Mouse (Mus musculus) cerebellum, adult 2 months (tissue): ENCODE results near the gene Cpne1. TPM values are rescaled to one million over a fixed set of nuclear protein-coding genes. Genes with fewer than 3 reads are reported as not detected.
A peak's percentile ranks its signal among the peaks of the same experiment; 100 is the strongest.

ENCODE experiments used
- DNase-seq, 2 experiments: peaks; one replicate each; pipeline ENCODE4 v3.0.0; 2021
- H3K27ac ChIP-seq: fragments of 200-500 bp; 2 replicates; pipeline ENCODE4 v1.5.1; 2012; ENCODE audit warnings: low read length, control low read depth, inconsistent platforms; ENCODE audit not compliant: insufficient read depth
- H3K27me3 ChIP-seq: fragments of 200-500 bp; 2 replicates; pipeline ENCODE4 v1.6.1; 2012; ENCODE audit warnings: inconsistent platforms, mild to moderate bottlenecking, low read length, moderate library complexity; ENCODE audit not compliant: control insufficient read depth, insufficient read depth
- H3K4me1 ChIP-seq: fragments of 200-500 bp; 2 replicates; pipeline ENCODE4 v1.6.1; 2011; ENCODE audit warnings: low read length; ENCODE audit not compliant: control insufficient read depth, insufficient read depth
- H3K4me3 ChIP-seq: fragments of 200-500 bp; replicated peaks from 2 replicates; pipeline ENCODE3; 2011; ENCODE audit warnings: mild to moderate bottlenecking, low read depth, low read length, control low read depth; ENCODE audit not compliant: insufficient read depth
- CTCF ChIP-seq: fragments of 200-500 bp; IDR thresholded peaks from 2 replicates; pipeline ENCODE4 v1.5.1; 2011; ENCODE audit warnings: low read depth, mild to moderate bottlenecking, control low read depth, low read length, moderate library complexity, borderline replicate concordance; ENCODE audit not compliant: insufficient read depth
- POLR2A ChIP-seq: fragments of 200-500 bp; IDR thresholded peaks from 2 replicates; pipeline ENCODE4 v1.6.1; 2011; ENCODE audit warnings: low read length, control low read depth, borderline replicate concordance; ENCODE audit not compliant: insufficient read depth
- WGBS: fragments of 180-500 bp; shearing (Covaris S2); methylation state at CpG from one replicate; pipeline ENCODE4 v1.1.7; 2018; 5-methylcytosine and 5-hydroxymethylcytosine counted together
- polyA plus RNA-seq: library from polyadenylated mRNA; depleted of rRNA; stranded (reverse); fragments of >200 nt; gene quantifications from 2 replicates; pipeline ENCODE4 v1.2.3, GENCODE M21; 2012; rRNA removed

Cpne1 gene
- polyA plus RNA-seq: 50.9 and 54.3 TPM in 2 replicates

DNA sequence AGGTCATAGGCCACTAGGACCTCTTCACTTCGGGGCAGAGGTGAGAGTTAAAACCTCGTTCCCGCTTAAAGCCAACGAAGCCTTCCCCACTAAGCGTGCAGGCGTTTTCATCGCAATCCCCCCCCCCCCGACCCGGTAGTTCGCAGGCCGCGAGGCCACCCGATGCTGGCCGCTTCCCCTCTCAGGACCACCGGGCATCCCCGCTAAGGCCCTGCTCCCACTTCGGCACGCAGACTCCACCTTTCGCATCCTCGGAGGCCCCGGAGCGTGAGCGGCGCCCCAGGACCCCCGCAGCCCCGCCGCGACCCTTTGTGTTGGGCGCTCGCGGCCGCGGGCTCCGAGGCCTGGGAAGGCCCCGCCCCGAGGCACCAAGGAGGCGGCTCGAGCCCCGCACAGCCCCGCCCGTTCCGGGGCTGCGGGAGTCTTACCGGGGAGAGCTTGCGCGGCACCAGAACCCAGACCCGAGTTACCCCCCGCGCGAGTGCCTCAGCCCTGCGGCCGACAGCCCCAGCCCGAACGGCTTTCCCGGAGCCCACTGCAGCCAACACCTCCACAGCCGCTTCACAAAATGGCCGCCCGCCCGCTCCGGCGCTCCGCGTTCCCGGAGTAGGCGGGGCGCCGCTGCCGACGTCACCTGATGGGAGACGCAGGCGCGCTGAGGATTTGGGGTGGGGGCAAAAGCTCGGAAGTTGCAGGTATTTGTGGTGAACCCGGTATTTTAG is at the start of gene Cpne1, which contains the start of gene Rbm12:
Gene Cpne1, minus strand, starts transcription at position 608 of the 722 bp plus-strand sequence.
Gene Rbm12, minus strand, starts transcription at position 621 of the 722 bp plus-strand sequence.
- Histone ChIP-seq H3K27me3 (no peaks in the 10 kb centered on the region), H3K27ac (peak within 1 kb of the TSS; percentile 88), H3K4me1 (no peaks in the 10 kb centered on the region), H3K4me3 (peak within 1 kb of the TSS; percentile 83)
- DNase-seq: peak; percentile 90 to 93
- 1% methylated on average over 74 of the region's 74 CpGs for WGBS
- no peak for TF ChIP-seq CTCF
- TF ChIP-seq POLR2A: peak; percentile 76; the same call in 1 of the 2 replicates

DNA sequence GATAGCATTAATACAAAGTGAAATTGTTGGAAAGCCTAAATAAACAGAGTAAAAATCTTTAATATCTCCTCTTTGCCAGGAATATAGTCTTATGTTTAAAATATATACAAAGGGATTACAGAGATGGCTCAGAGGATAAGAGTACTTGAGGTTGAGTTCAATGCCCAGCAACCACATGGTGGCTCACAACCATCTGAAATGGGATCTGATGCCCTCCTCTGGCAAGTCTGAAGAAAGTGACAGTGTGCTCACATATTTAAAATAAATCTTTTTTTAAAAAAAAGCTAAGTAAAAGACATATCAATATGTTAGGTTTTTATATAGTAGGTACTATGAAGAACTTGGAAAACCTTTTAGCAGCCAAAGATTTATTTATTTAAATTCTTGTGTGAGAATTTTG is 39.8 kb upstream of the Cpne1 start:
- peak in 1 of 2 experiments; percentile 14 for DNase-seq
- H3K27ac ChIP-seq: no peak overlapping the region
- no peaks in the 10 kb centered on the region for H3K4me1 ChIP-seq
- no peak overlapping the region for H3K4me3 ChIP-seq
- H3K27me3 ChIP-seq: no peaks in the 10 kb centered on the region
- TF ChIP-seq POLR2A (no peak), CTCF (peak; percentile 19; the same call in 1 of the 2 replicates)

DNA sequence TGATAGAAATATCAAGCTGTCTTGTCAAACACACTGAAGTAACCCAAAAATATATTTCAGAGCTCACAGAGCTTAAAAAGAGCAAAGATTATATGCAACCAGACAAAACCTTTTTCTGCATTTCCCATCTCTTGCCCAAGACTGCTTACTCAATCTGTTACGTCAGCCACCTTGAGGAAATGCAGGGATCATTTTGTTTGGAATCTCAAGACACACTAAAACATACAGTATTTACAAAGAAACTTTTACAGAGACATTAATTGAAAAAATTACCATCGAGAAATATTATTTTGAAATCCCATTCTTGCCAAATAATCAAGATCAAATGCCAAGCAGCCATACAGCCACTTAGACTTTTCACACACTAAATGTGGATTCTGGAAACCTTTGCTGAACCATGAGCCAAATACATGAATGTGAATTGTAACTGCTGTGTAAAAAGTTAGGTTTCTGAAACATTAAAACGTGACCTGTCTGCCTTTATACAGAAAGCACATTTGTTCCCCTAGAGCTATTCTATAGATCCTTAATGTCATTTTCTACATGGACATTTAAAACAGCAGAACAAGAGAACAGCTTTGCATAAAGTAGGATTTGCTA is 35.7 kb upstream of the Cpne1 start:
- DNase-seq: no peak
- no peaks in the 10 kb centered on the region for H3K4me1 ChIP-seq
- no peaks in the 10 kb centered on the region for H3K27me3 ChIP-seq
- H3K4me3 ChIP-seq: no peak overlapping the region
- no peak for TF ChIP-seq CTCF
- WGBS: 77% methylated on average over 3 of the region's 3 CpGs
- no peak overlapping the region for H3K27ac ChIP-seq

DNA sequence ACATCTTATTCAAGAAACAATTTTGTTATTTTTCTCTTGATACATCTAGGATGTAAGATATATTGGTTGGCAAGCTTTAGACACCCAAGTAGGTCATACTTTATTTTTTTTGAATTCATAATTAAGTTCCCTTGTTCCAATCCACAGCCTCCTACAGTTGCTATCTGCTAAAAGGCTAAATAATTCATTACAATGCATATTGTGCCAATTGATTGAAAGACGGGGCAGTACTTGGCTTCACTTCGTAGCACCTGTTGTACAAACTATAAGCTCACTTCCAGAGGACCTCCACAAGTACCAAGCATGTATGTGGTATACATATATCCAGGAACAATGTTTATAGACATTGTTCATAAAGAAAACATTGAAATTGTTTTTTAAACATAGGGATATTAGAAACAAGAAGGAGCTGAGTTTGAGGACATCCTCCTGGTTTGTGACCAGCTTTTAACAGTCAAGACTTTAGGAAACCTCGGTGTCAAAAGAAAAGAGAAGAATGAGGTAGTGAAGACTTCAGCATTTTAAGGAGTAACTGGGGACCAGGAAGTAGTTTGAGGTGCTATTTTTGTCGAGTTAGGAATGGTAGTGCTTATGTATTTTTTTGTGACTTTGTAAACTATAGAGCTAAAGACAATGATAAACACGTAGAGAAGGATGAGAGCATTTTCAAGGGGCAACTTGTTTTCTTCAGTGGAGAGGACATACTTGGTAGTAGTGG is 34.7 kb upstream of the Cpne1 start:
- TF ChIP-seq CTCF: no peak
- no peak for TF ChIP-seq POLR2A
- no peak for DNase-seq
- 47% methylated on average over 5 of the region's 5 CpGs for WGBS
- no peak overlapping the region for H3K4me3 ChIP-seq
- no peak overlapping the region for H3K27ac ChIP-seq
- H3K4me1 ChIP-seq: no peaks in the 10 kb centered on the region
- no peaks in the 10 kb centered on the region for H3K27me3 ChIP-seq

DNA sequence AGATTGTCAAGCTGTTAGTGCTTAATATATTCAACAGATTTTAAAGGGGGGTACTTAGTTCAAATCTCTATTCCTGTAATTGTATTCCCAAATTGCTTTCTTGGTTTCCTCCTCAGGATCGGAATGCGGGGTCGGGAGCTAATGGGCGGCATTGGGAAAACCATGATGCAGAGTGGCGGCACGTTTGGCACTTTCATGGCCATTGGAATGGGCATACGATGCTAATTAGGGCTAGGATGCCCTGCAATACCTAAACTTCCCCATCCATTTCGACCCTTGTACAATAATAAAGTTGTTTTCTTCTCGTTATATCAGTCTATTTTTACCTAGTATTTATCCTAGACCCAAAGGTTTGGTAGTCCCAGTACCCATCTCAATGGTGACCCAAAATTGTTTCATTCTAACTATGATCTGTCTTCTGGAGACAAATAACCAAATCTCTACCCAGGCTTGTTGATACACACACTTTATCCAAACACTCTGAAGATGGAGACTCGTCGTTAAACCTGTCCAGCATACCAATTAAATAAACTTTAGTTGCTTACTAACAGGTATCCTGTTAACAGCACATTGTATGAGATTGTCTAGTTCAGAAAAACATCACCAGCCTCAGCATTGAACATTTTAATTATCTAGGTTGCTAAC is 33.8 kb upstream of the Cpne1 start:
- H3K27me3 ChIP-seq: no peaks in the 10 kb centered on the region
- no peaks in the 10 kb centered on the region for H3K4me1 ChIP-seq
- no peak overlapping the region for H3K4me3 ChIP-seq
- DNase-seq: no peak
- no peak for TF ChIP-seq CTCF
- no peak for TF ChIP-seq POLR2A
- no peak overlapping the region for H3K27ac ChIP-seq
- WGBS: 64% methylated on average over 11 of the region's 11 CpGs

DNA sequence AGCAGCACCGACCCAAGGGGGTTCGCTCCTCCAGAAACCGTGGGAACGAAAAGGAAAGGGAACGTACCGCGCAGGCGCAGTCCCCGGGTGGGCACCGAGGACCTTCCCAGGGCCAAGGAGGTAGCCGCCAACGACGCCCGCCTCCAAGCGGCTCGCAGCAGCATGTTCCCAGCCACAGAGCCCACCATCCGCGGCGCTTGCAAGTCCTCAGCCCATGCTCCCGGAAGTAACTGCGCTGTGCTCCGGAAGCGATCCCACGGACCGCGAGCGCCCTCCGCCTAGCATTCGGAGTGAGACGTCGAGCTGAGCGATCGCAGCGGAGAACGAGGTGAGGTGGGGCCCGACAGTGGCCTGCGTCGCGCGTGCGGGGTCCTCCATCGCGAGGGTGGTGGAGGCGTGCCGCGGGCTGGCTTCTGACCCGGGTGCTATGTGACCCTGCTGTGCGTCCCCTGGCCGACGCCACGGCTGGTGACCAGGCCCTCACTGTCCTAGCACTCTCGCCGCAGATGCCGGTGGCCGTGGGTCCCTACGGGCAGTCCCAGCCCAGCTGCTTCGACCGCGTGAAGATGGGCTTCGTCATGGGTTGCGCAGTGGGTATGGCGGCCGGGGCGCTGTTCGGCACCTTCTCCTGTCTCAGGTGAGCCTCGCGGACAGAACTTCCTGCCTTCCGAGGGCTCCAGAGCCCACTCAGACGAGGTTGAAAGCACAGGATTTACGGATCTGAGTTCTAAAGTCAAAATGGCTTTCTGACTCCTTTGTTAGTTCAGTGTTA is 32.4 kb upstream of the Cpne1 start, which contains the start of the genes Romo1 and Nfs1:
Gene Romo1, plus strand, starts transcription at position 87 of the 772 bp plus-strand sequence.
Gene Nfs1, minus strand, starts transcription at position 234 of the 772 bp plus-strand sequence.
- H3K27ac ChIP-seq: peak within 1 kb of the TSS; percentile 54; the same call in 1 of the 2 replicates
- DNase-seq: peak; percentile 88 to 91
- peak within 1 kb of the TSS; percentile 85 for H3K4me3 ChIP-seq
- under 1% methylated on average over 70 of the region's 70 CpGs for WGBS
- H3K27me3 ChIP-seq: no peaks in the 10 kb centered on the region
- H3K4me1 ChIP-seq: no peaks in the 10 kb centered on the region
- peak; percentile 9; the same call in 1 of the 2 replicates for TF ChIP-seq CTCF
- peak; percentile 70; the same call in 1 of the 2 replicates for TF ChIP-seq POLR2A

DNA sequence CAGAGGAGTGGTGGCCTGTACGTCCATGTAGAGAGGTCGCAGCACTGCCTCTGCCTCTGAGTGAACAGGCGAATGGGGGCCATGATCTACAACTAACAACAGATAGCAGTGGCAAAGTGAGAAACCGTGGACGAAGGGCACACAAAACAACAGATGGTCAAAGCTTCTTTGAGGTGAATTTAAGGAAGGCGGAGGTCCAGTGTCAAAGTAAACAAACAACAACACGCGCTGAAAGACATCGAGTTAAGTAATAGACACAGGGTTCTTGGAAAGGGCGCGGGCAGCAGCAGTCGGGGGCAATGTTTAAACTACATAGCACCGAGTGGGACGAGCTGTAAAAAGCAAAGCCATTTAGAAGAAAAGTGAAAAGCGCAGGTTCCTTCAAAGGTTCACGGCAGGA is 31.6 kb upstream of the Cpne1 start:
- WGBS: 1% methylated on average over 16 of the region's 16 CpGs
- no peak overlapping the region for H3K27ac ChIP-seq
- no peaks in the 10 kb centered on the region for H3K27me3 ChIP-seq
- TF ChIP-seq POLR2A (no peak), CTCF (no peak)
- H3K4me3 ChIP-seq: peak overlapping the region; percentile 85
- DNase-seq: no peak
- no peaks in the 10 kb centered on the region for H3K4me1 ChIP-seq
